Mouse (Mus musculus) lung, postnatal 36 days (tissue): ENCODE data around the gene Sdr9c7.

Source experiments
- DNase-seq: peaks from one replicate; pipeline ENCODE4 v3.0.0; 2022; ENCODE audit warnings: mixed read lengths

The Sdr9c7 gene

GRCm38 (mm10) chr10:127898218-127898617 is at the start of gene Sdr9c7:
Gene Sdr9c7, plus strand, starts transcription at chr10:127898518.
- DNase-seq: no peak

GRCm38 (mm10) chr10:127849628-127850027 is 48.7 kb upstream of the Sdr9c7 start, which contains the start of gene Rdh19:
Gene Rdh19, plus strand, starts transcription at chr10:127849928.
- no peak for DNase-seq

DNA sequence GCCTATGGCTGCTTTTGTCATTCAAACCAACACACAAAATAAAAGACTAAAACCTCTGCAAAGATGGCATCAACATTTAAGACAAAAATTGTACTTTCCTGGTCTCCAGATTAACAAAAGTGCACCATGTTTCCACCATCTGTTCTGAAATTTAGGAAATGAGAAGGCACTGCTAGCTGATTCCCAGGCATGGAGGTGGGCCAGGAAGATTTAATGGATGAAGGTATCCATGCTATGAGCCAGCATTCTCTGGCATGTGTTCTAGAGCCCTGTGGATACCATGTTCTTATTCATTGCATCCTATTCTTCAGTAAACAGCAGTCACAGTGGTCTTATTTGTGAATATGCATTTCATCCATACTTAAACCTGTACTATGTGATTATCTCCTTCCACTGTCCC is 41.9 kb upstream of the Sdr9c7 start:
- no peak for DNase-seq

GRCm38 (mm10) chr10:127864931-127865330 is 33.4 kb upstream of the Sdr9c7 start:
- DNase-seq: no peak

DNA sequence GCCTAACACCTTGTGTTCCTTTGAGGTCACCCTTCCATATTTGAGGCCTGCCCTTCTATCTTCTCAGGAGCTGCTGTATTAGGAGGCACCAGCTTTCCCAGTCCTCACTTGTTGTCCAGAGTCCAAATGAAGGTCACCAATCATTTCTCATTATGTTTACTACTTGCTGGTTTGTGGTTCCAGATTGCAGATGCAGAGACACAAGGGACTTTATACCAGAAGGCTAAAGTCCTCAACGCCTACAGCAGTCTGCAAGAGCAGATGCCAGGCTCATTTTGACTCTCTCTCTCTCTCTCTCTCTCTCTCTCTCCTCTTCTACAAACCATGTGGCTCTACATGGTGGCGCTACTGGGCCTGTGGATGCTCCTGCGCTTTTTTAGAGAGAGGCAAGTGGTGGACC is 32.1 kb upstream of the Sdr9c7 start, which contains the start of gene Rdh16f2:
TSS of gene Rdh16f2 (plus strand) at position 243 of the 400 bp plus-strand sequence.
- no peak for DNase-seq

DNA sequence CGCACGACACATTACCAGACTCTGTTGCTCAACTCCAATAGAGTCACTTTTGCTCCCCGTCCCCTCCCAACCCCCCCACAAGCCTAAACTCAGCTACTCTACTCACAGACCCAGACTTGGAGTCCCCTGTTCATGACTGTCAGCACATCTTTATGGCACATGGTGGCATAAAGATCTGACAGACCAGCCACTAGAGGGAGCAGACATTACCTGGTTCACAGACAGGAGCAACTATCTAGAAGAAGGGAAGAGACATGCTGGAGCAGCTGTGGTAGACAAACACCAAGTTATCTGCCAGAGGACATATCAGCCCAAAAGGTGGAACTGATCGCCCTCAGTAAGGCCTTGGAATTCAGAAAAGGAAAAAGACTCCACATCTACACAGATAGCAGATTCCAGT is 25.8 kb upstream of the Sdr9c7 start:
- DNase-seq: peak; percentile 61

DNA sequence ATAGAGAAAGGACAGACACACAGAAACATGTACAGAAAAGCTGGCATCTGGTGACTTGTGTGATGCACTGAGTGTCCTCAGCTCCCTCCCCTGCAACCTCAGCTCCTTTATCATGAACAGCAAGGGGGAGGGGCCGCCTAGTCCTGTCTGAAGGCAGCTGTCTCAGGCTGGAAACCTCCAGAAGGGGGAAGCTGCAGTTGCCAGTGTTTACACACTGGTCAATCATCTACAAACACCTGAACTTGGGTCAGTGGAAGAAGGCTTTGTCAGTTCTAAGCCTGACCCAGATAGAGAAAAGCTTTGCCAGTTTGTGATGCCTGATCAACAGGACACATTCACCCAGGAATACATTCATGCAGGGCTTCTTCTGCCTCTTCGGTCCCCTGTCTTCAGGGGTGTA is 20.6 kb upstream of the Sdr9c7 start:
- DNase-seq: peak; percentile 66

GRCm38 (mm10) chr10:127878262-127879057 is 19.9 kb upstream of the Sdr9c7 start:
- DNase-seq: peak; percentile 21

GRCm38 (mm10) chr10:127879155-127879688 is 19.1 kb upstream of the Sdr9c7 start:
- peak; percentile 26 for DNase-seq

GRCm38 (mm10) chr10:127881041-127881440 is 17.3 kb upstream of the Sdr9c7 start:
- peak; percentile 55 for DNase-seq

- DNase-seq: no peak
These were observed 11.8 kb upstream of the Sdr9c7 start for GRCm38 (mm10) chr10:127886551-127886950.

DNA sequence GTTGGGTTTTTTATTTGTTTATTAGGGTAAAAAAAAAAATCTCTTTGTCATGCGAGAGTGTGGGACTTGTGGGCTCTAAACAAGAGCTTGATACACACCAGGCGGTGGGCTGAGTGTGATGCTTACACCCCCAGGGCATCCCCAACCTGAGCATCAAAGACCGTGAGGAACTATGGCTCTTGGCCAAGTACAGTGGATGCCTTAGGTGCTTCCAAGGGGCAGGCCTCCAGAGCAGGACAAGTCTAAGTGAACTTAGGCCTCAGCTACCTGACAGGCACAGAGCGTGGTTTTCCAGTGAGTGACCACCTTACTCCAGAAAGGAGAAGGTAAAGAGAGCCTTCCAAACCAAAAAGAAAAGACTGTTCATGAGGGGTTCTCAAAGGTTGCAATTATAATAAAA is 11.3 kb upstream of the Sdr9c7 start:
- no peak for DNase-seq

DNA sequence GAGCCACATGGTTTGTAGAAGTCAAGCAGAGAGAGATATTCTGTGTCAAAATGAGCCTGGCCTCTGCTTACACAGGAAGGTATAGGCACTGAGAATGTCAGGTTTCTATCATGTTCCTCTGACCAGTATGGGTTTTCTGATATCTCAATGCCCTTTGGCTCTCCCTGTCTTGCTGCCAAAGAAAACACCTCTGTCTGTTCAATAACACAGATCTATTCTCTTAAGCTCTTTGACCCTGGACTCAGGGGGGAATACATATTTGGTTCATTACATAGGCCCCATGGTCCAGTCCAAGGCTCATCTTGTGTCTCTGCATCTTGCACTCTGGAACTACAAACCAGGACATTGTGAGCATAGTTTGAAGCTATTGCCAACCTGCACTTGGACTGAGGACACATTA is 9.7 kb upstream of the Sdr9c7 start, which contains the start of gene Rdh7:
TSS of gene Rdh7 (minus strand) at position 213 of the 400 bp plus-strand sequence.
- DNase-seq: no peak

DNA sequence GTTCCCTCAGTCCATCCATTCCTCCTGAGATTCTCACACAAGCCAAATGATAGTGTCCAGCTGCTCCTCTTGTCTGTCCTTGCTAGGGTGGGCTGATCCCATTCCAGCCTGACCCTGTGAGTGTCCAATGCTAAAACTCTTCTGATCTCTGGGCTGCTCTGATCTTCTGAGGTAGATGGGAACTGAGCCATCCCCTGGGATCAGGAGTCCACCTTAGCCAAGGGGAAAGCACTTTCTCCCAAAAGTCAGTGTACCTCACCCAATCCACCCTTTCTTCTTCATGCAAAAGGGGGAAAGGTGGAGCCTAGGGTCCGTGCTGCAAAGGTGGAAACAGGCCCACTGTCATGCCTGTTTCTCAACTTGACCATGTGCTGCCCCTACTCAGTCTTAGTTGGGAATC is 6.8 kb upstream of the Sdr9c7 start:
- no peak for DNase-seq

GRCm38 (mm10) chr10:127893163-127894022 is 4.9 kb upstream of the Sdr9c7 start:
- DNase-seq: peak; percentile 61

GRCm38 (mm10) chr10:127896705-127897104 is 1.6 kb upstream of the Sdr9c7 start:
- DNase-seq: no peak

GRCm38 (mm10) chr10:127897506-127897905 is 812 bp upstream of the Sdr9c7 start:
- DNase-seq: no peak

DNA sequence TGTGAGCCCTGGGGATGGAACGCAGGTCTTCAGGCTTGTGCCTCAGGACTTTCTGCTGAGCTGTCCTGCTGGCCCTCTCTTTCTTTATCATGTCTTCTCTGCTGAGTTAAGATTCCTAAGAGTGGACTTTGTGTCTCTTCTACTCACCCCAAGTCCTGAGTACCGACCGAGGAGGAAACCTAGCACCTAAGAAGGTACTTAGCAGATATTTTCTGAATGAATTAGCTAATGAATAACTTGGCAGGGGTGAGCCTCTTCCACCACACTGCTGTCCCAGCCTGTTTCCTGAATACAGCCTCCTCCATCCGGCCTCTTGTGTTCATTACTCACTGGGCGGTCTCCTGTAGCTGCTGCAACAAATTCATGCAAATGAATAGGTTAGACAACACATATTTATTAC is 1.5 kb downstream of the Sdr9c7 start:
- no peak for DNase-seq

DNA sequence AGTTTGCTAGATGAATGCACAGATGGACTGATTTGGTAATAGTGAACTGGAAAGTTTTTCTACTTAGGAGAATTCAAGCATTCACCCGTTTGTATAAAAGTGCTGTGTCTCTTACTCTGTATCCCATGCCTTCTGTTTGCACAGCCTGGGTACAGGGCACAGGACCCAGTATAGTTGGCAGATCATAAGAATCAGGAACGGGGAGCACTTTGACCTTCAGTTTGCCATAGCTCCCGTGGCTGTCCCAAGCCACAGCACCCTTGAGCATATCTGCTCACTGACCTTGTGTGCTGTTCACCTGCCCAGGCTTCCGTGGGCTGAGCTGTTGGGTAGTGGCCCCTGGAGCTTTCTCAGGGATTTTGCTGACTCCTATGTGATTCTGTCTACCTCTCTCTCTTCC is 3.4 kb downstream of the Sdr9c7 start:
- no peak for DNase-seq

DNA sequence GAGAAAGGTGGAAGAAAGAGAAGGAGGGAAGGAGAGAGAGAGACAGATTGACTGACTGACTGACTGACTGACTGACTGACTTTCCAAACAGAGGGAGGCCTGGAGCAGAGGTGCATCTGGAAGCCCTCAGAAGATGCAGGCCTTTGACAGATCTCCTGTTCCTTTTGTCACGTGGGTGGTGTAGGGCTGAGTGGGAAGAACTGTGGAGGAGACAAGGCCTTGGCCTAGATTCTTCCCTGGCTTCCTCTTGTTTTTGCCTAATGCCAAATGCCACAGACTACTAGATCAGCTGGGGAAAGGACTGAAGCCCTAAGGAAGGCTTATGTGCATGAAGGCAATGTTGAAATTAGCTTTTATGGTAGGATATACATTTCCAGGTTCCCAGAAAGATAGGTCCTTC is 4.8 kb downstream of the Sdr9c7 start:
- no peak for DNase-seq

DNA sequence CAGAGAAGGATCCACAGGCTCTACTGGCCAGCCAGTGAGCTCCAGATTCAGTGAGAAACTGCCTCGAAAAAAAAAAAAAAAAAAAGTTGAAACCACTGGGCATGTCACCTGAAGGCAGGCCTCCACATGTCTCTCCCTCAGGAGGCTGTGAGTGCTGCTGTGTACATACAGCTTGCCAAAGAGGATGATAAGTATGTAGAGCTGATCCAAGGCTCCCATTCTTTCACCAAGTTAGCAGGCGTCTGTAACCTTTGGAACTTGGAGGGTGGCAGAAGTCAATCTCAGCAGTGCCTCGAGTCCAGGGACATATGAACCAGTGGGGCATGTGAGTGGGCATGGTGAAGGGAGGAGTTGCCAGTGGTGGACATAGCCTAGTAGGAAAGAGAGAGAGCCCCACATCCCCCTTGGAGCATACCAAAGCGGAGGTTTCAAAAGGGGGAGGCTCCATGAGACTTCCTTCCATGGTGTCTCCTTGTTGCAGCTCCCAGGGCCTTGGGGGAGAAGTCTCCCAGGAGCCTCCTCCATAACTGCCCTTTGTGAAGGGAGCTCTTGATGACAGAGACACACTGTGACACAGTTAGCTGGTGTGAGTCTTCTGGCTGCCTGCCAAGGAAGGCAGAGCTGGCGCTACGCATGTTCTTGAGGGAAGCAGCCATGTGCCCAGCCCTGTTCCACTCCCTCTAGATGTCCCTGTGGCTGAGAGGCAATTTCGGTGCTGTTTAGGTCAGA is 6.6 kb downstream of the Sdr9c7 start:
- DNase-seq: peak; percentile 33

GRCm38 (mm10) chr10:127906138-127906537 is 7.8 kb downstream of the Sdr9c7 start:
- no peak for DNase-seq
